Mouse (Mus musculus): ENCODE results near the gene Gzmf. TPM values are rescaled to one million over a fixed set of nuclear protein-coding genes. Genes with fewer than 3 reads are reported as not detected.
"Not testable (repeated sequence)": the region's sequence is repeated elsewhere in the genome, so short reads cannot be mapped to it uniquely, and the experiment has no call there.

Gzmf gene
- polyA plus RNA-seq, 1 experiment from 2014 or later = not detected

- not testable (repeated sequence) for H3K4me3 ChIP-seq; H3K36me3 ChIP-seq; H3K27me3 ChIP-seq; H3K9ac ChIP-seq; H3K9me3 ChIP-seq; H3K4me2 ChIP-seq; H3K27ac ChIP-seq; ATAC-seq (ENCODE audit: low FRiP score); H3K4me1 ChIP-seq (replicated peaks)
- WGBS = 85% methylated on average over 2 of the region's 2 CpGs
These were observed 51.7 kb downstream of the Gzmf start, which contains the start of gene Gzmg for GRCm38 (mm10) chr14:56159479-56159878. TSS of gene Gzmg (minus strand) at chr14:56159579.

- Histone ChIP-seq H3K4me3 (no peak overlapping the region), H3K9ac (no peak overlapping the region), H3K9me3 (no peaks in the 10 kb centered on the region), H3K36me3 (no peaks in the 10 kb centered on the region), H3K27ac (no peak overlapping the region), H3K27me3 (no peaks in the 10 kb centered on the region), H3K4me2 (no peak overlapping the region), H3K4me1 (replicated peaks) (no peaks in the 10 kb centered on the region)
- WGBS = 66% methylated on average over 2 of the region's 2 CpGs
- no peak for ATAC-seq (ENCODE audit: low FRiP score)
These were observed 55.9 kb downstream of the Gzmf start for GRCm38 (mm10) chr14:56155340-56155739.

Other genes with a start within 250 kb of the Gzmf start
- not detected in 2 replicates for gene Mcpt1, start 193.4 kb downstream of the Gzmf start, polyA plus RNA-seq (2015; fragmentation: Nextera tagmentation; extraction: Ambion mirVana)
- gene Mcpt9, start 180.9 kb downstream of the Gzmf start, polyA plus RNA-seq (2015; fragmentation: Nextera tagmentation; extraction: Ambion mirVana) = not detected in 2 replicates
- not detected in 2 replicates for gene Mcpt2, start 169.4 kb downstream of the Gzmf start, polyA plus RNA-seq (2015; fragmentation: Nextera tagmentation; extraction: Ambion mirVana)
- gene Mcpt4, start 149.1 kb downstream of the Gzmf start, polyA plus RNA-seq (2015; fragmentation: Nextera tagmentation; extraction: Ambion mirVana) = not detected in 2 replicates
- gene Mcpt8, start 126.1 kb downstream of the Gzmf start, polyA plus RNA-seq (2015; fragmentation: Nextera tagmentation; extraction: Ambion mirVana) = not detected in 2 replicates
- not detected in 2 replicates for gene Ctsg, start 108.8 kb downstream of the Gzmf start, polyA plus RNA-seq (2015; fragmentation: Nextera tagmentation; extraction: Ambion mirVana)
- not detected in 2 replicates for gene Gzme, start 90.8 kb downstream of the Gzmf start, polyA plus RNA-seq (2015; fragmentation: Nextera tagmentation; extraction: Ambion mirVana)
- not detected in 2 replicates for gene Gzmd, start 78.8 kb downstream of the Gzmf start, polyA plus RNA-seq (2015; fragmentation: Nextera tagmentation; extraction: Ambion mirVana)
- gene Gzmg, start 51.8 kb downstream of the Gzmf start, polyA plus RNA-seq (2015; fragmentation: Nextera tagmentation; extraction: Ambion mirVana) = not detected in 2 replicates
- not detected in 2 replicates for gene Gzmn, start 36.8 kb downstream of the Gzmf start, polyA plus RNA-seq (2015; fragmentation: Nextera tagmentation; extraction: Ambion mirVana)
- gene Gzmc, start 23.2 kb upstream of the Gzmf start, polyA plus RNA-seq (2015; fragmentation: Nextera tagmentation; extraction: Ambion mirVana) = not detected in 2 replicates
- gene Gzmb, start 50.8 kb upstream of the Gzmf start, polyA plus RNA-seq (2015; fragmentation: Nextera tagmentation; extraction: Ambion mirVana) = not detected in 2 replicates
- 0.09 TPM in 2 replicates for gene Atp12a, start 153.7 kb upstream of the Gzmf start, polyA plus RNA-seq (2015; fragmentation: Nextera tagmentation; extraction: Ambion mirVana)
- gene Rnf17, start 191.2 kb upstream of the Gzmf start, polyA plus RNA-seq (2015; fragmentation: Nextera tagmentation; extraction: Ambion mirVana) = 1.3 and 1.5 TPM in 2 replicates